Mouse (Mus musculus): ENCODE measurements around the gene Zfp160. TPM values are rescaled to one million over a fixed set of nuclear protein-coding genes. Genes with fewer than 3 reads are reported as not detected.
"Not testable (repeated sequence)": the region's sequence is repeated elsewhere in the genome, so short reads cannot be mapped to it uniquely, and the experiment has no call there.

The Zfp160 gene
- 17.7 and 20.4 TPM in 2 replicates for polyA plus RNA-seq (2015; fragmentation: Nextera tagmentation; extraction: Ambion mirVana)

DNA sequence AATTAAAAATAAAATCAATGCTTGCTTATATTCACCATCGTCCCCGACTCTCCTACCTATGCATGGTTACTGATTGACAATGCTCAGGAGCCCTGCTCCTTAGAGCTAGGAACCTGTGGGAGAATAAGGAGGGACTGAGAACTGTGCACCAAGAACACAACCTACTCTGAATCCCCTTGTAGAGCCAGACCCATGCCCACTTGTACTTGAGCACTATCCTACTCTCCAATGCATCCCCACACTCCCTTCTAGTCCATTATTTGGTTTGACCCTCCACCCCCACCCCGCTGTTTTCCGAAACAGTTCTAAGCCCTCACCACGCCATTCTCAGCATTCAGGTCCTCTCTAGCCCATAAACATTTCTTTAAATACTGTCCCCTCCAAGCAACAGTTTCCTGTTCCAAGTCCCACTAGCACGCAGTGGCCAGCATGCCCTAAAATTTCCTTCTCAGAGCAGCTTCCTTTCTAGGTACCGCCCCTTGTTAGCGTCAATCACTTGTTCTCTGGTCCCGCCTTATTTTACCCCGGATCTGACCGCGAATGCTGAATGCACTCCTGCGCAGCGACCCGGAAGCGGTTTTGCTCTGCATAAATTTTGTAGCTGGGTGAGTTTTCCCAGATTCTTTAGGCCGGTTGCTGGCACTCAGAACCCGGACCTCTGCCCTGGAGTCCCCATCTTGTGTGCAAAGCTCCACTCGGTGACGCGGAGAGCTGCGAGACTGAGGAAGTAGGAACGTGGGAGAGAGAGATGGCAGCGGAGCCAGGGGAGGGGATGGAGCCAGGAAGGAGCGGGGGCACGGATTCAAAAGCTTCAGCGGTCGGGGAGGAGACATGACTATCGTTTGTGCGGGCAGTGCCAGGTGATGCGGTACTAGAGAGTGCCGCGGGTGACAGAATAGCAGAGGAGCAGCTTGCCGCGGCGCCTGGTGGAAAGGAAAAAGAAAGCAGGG is at the start of gene Zfp160:
Zfp160 (plus strand) TSS at position 522 of the 950 bp plus-strand sequence.
- H3K36me3 ChIP-seq (replicated peaks) = peaks cover 13% of the 10 kb centered on the region
- peak within 1 kb of the TSS; percentile 78 for H3K4me3 ChIP-seq
- H3K27me3 ChIP-seq (replicated peaks) = peaks cover 6% of the 10 kb centered on the region; the same call in 1 of the 2 replicates
- peak; percentile 98 for ATAC-seq (replicated peaks)
- peak within 1 kb of the TSS; percentile 80 for H3K9ac ChIP-seq
- H3K9me3 ChIP-seq = no peaks in the 10 kb centered on the region
- H3K4me1 ChIP-seq = peaks cover 22% of the 10 kb centered on the region
- peak within 1 kb of the TSS; percentile 89 for H3K27ac ChIP-seq
- H3K4me2 ChIP-seq = peak within 1 kb of the TSS; percentile 72
- WGBS = 5% methylated on average over 36 of the region's 36 CpGs

DNA sequence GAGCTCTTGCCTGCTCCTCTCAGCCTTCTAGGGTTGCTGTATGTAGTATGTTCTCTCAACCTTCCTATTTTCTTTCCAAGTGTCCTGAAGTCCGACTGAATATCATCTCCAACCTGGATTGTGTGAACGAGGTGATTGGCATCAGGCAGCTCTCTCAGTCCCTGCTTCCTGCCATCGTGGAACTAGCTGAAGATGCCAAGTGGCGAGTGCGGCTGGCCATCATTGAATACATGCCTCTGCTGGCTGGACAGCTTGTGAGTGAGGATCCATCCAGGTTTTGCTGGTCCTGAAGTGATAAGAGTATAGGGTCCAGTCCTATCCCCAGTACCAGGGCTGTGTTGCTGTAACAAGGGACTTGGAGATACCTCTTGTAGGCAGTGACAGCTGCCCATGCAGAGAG is 48.3 kb upstream of the Zfp160 start:
- no peaks in the 10 kb centered on the region for H3K4me1 ChIP-seq
- no peak overlapping the region for H3K4me3 ChIP-seq
- ATAC-seq (replicated peaks) = no peak
- H3K9ac ChIP-seq = no peak overlapping the region
- no peaks in the 10 kb centered on the region for H3K9me3 ChIP-seq
- no peak overlapping the region for H3K4me2 ChIP-seq
- 97% methylated on average over 5 of the region's 5 CpGs for WGBS
- H3K27me3 ChIP-seq (replicated peaks) = no peaks in the 10 kb centered on the region
- H3K36me3 ChIP-seq (replicated peaks) = peaks cover 96% of the 10 kb centered on the region
- H3K27ac ChIP-seq = no peak overlapping the region

GRCm38 (mm10) chr17:20965421-20965820 is 43.3 kb upstream of the Zfp160 start:
- 93% methylated on average over 4 of the region's 4 CpGs for WGBS
- Histone ChIP-seq H3K27ac (no peak overlapping the region), H3K9me3 (no peaks in the 10 kb centered on the region), H3K9ac (no peak overlapping the region), H3K36me3 (replicated peaks) (peaks cover 83% of the 10 kb centered on the region), H3K27me3 (replicated peaks) (no peaks in the 10 kb centered on the region), H3K4me1 (no peaks in the 10 kb centered on the region), H3K4me3 (no peak overlapping the region), H3K4me2 (no peak overlapping the region)
- 0 out of 2 replicates have a peak, but pooled peaks have one; percentile 11 for ATAC-seq (replicated peaks)

DNA sequence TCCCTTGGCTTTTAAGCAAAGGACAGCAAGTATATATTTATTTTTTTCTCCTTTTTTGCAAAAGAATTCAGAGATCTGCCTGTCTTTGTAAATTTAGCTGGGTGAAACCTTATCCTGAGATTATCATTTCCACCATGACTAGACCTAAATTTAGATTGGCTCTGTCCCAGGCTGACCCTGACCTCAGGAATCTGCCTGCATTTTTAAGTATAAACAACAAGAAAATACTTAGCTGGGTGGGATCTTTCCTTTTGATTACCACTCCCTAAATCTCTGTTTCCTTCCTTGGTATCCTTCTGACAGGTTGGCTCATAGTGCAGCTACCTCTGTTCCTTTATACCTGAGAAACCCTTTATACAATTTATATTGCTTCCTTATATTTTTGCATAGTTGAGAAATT is 42.0 kb upstream of the Zfp160 start:
- no peak overlapping the region for H3K4me3 ChIP-seq
- H3K27ac ChIP-seq = no peak overlapping the region
- no peak overlapping the region for H3K9ac ChIP-seq
- no peak overlapping the region for H3K4me2 ChIP-seq
- H3K36me3 ChIP-seq (replicated peaks) = peaks cover 72% of the 10 kb centered on the region
- ATAC-seq (replicated peaks) = no peak
- H3K4me1 ChIP-seq = no peaks in the 10 kb centered on the region
- H3K9me3 ChIP-seq = no peaks in the 10 kb centered on the region
- H3K27me3 ChIP-seq (replicated peaks) = no peaks in the 10 kb centered on the region

- WGBS = 77% methylated on average over 2 of the region's 2 CpGs
- Histone ChIP-seq H3K27me3 (replicated peaks) (no peaks in the 10 kb centered on the region), H3K4me2 (no peak overlapping the region), H3K27ac (no peak overlapping the region), H3K9me3 (no peaks in the 10 kb centered on the region), H3K9ac (no peak overlapping the region), H3K36me3 (replicated peaks) (no peaks in the 10 kb centered on the region), H3K4me1 (no peaks in the 10 kb centered on the region), H3K4me3 (no peak overlapping the region)
- ATAC-seq (replicated peaks) = no peak
Observed at GRCm38 (mm10) chr17:20993716-20994115, 15.0 kb upstream of the Zfp160 start.

DNA sequence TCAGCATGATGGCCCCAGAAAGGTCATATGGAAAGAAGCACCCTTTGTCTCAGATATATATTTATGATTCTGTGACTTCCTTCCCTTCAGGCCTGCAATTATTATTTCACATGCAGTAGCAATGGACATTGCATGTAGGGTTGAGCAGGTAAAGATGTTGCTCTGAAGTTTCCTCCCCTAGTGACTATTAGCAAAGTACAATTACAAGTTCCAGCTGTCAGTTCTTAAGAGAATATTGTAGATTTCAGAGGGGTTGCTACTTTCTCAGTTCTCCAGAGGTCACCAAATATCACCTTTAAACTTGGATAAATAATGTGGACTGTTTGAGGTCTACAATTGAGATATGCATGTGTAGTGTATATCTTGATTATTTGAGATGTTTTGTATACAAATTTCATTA is 12.3 kb upstream of the Zfp160 start, which contains the start of gene Vmn1r233:
Vmn1r233 (minus strand) TSS at position 101 of the 400 bp plus-strand sequence.
- Histone ChIP-seq H3K9ac (no peak within 1 kb of the TSS), H3K27ac (no peak within 1 kb of the TSS), H3K36me3 (replicated peaks) (no peaks in the 10 kb centered on the region), H3K9me3 (no peaks in the 10 kb centered on the region), H3K4me1 (no peaks in the 10 kb centered on the region), H3K27me3 (replicated peaks) (no peaks in the 10 kb centered on the region), H3K4me2 (no peak within 1 kb of the TSS), H3K4me3 (no peak within 1 kb of the TSS)
- ATAC-seq (replicated peaks) = no peak

DNA sequence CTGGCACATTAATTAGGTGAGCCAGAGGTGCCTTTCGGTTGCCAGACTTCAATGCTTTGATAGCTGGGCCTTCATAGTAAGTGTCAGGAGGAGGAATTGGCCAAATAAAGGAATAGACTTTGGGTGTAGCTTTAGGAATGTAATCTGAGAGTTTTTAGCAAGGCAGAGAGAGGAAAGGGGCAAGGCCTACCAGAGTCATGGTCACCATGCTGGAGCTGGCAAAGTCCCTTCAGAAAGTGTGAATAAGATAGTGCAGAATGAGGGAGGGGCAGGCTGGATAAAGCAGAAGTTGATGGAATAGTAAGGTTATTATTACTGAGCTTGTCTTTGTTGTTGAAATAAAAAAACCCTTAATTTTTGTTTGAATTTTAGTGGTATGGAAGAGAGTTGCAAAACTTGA is 1.0 kb downstream of the Zfp160 start:
- H3K9ac ChIP-seq = peak overlapping the region; percentile 80
- no peaks in the 10 kb centered on the region for H3K9me3 ChIP-seq
- peak overlapping the region; percentile 89; the same call in 1 of the 2 replicates for H3K27ac ChIP-seq
- H3K4me2 ChIP-seq = peak overlapping the region; percentile 72
- H3K36me3 ChIP-seq (replicated peaks) = peaks cover 13% of the 10 kb centered on the region
- no peak for ATAC-seq (replicated peaks)
- H3K27me3 ChIP-seq (replicated peaks) = 0 out of 2 replicates have a peak, but pooled peaks cover 2% of the 10 kb centered on the region
- peaks cover 22% of the 10 kb centered on the region for H3K4me1 ChIP-seq
- H3K4me3 ChIP-seq = peak overlapping the region; percentile 78
- WGBS = 31% methylated on average over 1 of the region's 1 CpGs

DNA sequence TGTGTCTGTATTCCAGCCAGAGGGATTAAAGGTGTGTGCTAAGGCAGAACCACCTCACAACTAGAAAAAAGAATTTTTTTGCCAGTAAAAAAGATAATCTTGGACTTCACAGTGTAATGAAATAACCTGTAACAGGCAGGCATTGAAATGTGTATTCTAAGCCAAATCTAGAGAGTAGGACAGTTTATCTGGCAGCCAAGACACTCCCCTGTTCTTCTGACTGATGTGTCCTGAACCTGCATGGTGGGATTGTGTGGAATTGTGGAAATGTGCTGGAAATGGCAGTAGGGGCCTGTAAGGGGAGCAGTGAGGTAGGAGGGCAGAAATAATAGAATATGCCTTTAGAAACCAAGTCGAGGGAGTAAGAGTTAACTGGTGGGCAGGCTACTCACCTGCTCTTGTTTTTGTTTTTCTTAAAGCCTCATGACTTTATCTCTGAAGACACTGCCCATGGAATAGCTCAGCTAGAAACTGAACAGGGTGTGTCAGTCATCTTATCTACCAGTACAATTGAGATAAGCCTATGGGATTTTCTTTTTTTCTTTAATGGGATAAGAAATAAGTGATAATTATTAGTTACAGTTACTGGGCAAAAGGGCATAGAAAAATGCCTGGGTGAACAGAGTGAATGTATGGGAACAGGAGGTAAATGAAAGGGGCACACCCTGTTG is 9.8 kb downstream of the Zfp160 start:
- Histone ChIP-seq H3K36me3 (replicated peaks) (peaks cover 41% of the 10 kb centered on the region), H3K4me3 (no peak overlapping the region), H3K9ac (no peak overlapping the region), H3K4me2 (no peak overlapping the region), H3K9me3 (no peaks in the 10 kb centered on the region), H3K4me1 (no peaks in the 10 kb centered on the region), H3K27ac (no peak overlapping the region), H3K27me3 (replicated peaks) (no peaks in the 10 kb centered on the region)
- no peak for ATAC-seq (replicated peaks)
- 97% methylated on average over 1 of the region's 1 CpGs for WGBS

DNA sequence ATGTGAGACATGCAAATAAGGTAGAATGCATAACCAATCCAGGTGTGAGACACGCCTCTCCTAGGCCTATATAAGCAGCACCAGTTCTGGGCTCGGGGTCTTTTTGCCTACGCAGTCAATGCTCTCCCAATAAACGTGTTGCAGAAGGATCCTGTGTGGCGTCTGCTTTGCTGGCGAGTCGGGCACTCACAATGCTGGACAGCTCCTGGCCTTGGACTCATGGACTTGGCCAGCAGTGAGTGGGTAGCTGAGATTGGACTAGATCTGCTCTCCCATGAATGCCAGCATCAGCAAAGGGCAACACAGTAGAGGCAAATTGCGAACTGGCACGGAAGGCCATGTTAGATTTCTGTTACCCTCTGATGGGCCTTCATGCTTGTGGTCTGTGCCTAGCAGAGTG is 39.3 kb downstream of the Zfp160 start:
- not testable (repeated sequence) for ATAC-seq (replicated peaks); H3K4me1 ChIP-seq; H3K4me2 ChIP-seq; H3K27ac ChIP-seq; H3K36me3 ChIP-seq (replicated peaks); H3K27me3 ChIP-seq (replicated peaks); H3K9me3 ChIP-seq; H3K4me3 ChIP-seq; H3K9ac ChIP-seq
- 93% methylated on average over 9 of the region's 9 CpGs for WGBS

DNA sequence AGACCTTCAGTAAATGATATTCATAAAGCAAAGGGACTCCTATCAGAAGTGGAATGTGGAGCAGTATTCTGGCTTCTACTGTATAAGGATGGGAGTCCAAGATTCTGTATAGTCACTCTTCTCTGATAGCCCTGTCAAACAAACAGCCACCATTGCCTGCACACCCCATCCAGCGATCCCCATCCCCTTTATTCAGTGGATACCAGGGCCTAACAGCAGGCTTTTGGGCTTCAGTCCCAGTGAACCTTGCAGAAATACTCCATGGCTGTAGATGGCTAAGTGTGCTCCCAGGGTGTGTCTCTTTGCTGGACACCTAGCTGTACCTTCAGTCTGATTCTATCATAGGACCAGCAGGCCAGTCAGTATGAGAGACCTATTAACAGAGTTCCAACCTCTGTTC is 42.2 kb downstream of the Zfp160 start:
- no peak for ATAC-seq (replicated peaks)
- H3K36me3 ChIP-seq (replicated peaks) = no peaks in the 10 kb centered on the region
- WGBS = 90% methylated on average over 1 of the region's 1 CpGs
- H3K4me2 ChIP-seq = no peak overlapping the region
- H3K27me3 ChIP-seq (replicated peaks) = no peaks in the 10 kb centered on the region
- no peaks in the 10 kb centered on the region for H3K9me3 ChIP-seq
- H3K4me1 ChIP-seq = no peaks in the 10 kb centered on the region
- H3K9ac ChIP-seq = no peak overlapping the region
- no peak overlapping the region for H3K27ac ChIP-seq
- no peak overlapping the region for H3K4me3 ChIP-seq

DNA sequence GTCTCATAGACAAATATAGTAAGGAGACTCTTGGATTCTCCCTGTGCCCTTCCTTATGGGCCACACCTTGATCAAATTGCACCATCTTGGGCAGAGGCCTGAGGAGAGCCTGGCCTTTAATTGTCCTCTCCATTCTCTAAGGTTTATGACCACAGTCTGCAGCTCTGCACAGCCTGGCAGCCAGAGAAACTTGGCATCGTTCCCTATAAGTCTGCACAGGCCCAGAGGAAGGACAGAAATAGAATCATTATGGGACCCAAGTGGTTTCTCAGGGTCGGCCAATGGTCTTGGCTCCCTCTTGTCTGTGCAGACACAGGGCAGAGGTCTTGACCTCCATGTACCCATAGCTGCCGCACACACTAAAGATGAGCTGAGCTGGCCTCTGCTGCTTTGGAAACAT is 42.6 kb downstream of the Zfp160 start:
- not testable (repeated sequence) for H3K4me1 ChIP-seq; ATAC-seq (replicated peaks); H3K27ac ChIP-seq; H3K27me3 ChIP-seq (replicated peaks); H3K36me3 ChIP-seq (replicated peaks); H3K9ac ChIP-seq; H3K4me3 ChIP-seq; H3K4me2 ChIP-seq; H3K9me3 ChIP-seq
- WGBS = no CpG with 5 or more reads among the region's 3 CpGs

DNA sequence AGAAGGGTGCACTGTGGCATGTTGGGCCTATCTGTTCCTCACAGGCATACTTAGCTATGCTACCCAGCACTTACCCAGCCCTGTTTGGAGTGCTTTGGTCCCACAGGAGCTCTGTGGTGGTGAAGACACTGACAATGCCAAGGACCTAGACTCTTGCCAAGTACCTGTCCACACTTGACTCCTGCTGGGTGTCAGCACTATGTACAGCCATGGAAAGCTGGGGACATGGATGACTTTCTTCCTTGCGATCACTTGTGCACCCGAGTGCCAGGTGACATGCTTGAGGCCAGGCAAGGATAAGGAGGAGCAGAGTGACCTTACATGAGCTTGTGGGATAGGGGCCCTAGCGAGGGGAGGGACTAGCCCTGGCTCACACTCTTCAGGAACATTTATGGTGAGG is 43.2 kb downstream of the Zfp160 start:
- not testable (repeated sequence) for H3K9me3 ChIP-seq; H3K27ac ChIP-seq; H3K36me3 ChIP-seq (replicated peaks); H3K4me1 ChIP-seq; H3K27me3 ChIP-seq (replicated peaks); H3K4me3 ChIP-seq; ATAC-seq (replicated peaks); H3K9ac ChIP-seq; H3K4me2 ChIP-seq
- 85% methylated on average over 3 of the region's 3 CpGs for WGBS
